Mouse (Mus musculus) embryonic fibroblast, embryonic 13.5 days (primary cell): ENCODE measurements around the gene Tmem178.

Experiments
- CTCF ChIP-seq: IDR thresholded peaks from 2 replicates; pipeline ENCODE4 v1.5.1; 2011; ENCODE audit warnings: mild to moderate bottlenecking, control low read depth, low read length, moderate library complexity, borderline replicate concordance; ENCODE audit not compliant: insufficient read depth
- POLR2A ChIP-seq: IDR thresholded peaks from 2 replicates; pipeline ENCODE4 v1.6.1; 2011; ENCODE audit warnings: low read depth, mild to moderate bottlenecking, control low read depth, low read length, moderate library complexity

- TF ChIP-seq CTCF (no peak), POLR2A (no peak)
Measured at GRCm38 (mm10) chr17:80903121-80903875, 41.1 kb upstream of the Tmem178 start.
